Mouse (Mus musculus) frontal cortex, adult 2 months (tissue): ENCODE data around the gene Bpgm. TPM values are rescaled to one million over a fixed set of nuclear protein-coding genes. Genes with fewer than 3 reads are reported as not detected.
A peak's percentile ranks its signal among the peaks of the same experiment; 100 is the strongest.

Experiments
- DNase-seq, 2 experiments: peaks; one replicate each; pipeline ENCODE4 v3.0.0; 2022; ENCODE audit warnings: low spot score in 1 of 2; ENCODE audit errors: extremely low spot score in 1 of 2
- polyA plus RNA-seq: library from polyadenylated mRNA; depleted of rRNA; stranded (reverse); fragments of >200 nt; gene quantifications from 2 replicates; pipeline ENCODE4 v1.2.3, GENCODE M21; 2012

Gene Bpgm
- polyA plus RNA-seq, 1 experiment, result 82.1 TPM

DNA sequence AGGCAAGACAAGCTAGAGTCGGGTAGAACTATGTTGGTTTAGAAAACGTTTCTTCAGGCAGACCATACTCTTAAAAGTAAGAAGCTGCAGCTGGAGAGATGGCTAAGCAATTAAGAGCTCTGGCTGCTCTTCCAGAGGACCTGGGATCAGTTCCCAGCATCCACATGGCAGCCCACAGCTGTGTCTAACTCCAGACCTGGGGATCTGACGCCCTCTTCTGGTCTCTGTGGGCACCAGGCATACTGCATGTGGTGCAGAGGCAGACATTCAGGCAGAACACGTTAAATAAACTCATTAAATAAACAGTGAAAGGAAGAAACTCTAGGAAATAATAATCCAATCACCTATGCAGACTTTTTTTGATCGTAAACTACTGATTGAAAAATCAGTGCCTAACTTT is 7.4 kb downstream of the Bpgm start:
- DNase-seq, result no peak

DNA sequence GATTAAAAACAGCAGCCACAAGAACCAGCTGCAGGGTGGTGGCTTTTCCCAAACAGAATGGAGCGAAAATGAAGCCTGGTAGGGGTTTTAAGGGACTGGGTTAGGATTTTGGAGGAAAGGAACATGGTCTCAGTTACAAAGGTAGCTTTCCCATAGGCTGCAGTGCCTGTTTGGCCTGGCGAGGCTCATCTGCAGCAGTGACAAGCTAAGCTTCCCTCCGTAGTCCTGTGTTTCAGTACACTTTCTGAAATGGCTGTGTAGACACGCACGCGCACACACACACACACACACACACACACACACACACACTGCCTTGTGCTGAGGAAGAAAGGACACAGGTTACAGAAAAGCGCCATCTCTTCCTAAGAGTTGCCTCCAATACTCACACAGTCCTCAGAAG is 7.8 kb downstream of the Bpgm start:
- DNase-seq, result no peak

DNA sequence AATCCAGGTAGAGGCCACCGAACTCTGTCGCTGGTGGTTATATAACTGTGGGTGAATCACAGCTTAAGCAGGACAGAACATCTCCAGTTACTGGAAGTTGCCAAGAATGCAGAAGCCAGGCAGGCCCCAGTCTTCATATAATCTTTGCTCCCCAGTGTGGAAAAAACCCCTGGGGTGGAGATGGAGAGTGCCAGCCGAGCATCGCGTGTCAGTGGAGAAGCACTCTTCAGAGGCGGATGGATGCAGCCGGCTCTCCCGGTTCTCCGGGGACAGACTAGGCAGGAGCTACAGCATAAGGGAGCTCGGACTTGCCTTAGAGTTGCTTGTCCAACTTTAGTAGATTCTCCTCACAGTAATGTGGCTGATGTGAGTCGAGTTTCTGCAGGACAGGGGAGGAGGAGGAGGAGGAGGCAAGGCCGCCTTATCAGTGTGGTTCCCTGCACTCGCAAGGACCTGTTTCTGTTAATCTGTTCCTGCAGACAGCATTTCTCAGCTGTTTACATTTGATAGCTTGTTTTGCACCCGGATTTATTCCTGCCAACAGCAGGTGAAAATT is 10.1 kb downstream of the Bpgm start:
- DNase-seq, result no peak

DNA sequence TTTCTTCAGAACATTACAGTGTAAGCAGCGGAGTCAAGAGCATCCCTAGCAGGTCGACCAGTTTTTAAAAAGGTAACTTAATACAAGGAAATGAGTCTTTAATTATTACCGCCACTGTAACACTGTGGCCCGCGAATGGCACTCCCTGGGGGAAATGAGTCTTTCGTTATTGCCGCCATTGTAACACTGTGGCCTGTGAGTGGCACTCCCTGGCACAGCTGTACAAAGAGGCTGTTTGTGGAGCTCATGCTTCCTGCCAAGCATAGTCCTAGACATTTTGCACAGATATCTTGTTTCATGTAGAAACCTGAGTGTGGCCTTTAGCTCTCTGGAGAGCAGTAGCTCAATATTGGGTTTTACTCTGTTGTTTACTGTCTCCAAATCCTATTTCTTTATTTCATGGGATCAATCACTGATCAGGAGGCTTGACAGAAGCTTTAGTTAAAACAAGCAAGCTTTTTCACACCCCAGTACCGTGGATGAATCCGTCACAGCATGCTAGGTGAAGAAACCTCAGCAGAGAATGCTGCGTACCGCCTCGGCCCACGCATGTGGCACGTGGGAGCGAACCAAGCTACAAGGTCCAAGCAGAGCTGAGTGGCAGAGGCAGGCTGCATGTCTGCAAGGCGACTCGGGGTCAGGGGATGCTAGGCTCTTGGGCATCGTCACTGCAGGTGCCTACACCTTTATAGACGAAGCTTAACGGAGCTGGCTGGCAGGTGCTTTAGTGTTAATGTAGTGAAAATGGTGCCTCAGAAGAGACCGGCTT is 17.5 kb downstream of the Bpgm start:
- no peak for DNase-seq

DNA sequence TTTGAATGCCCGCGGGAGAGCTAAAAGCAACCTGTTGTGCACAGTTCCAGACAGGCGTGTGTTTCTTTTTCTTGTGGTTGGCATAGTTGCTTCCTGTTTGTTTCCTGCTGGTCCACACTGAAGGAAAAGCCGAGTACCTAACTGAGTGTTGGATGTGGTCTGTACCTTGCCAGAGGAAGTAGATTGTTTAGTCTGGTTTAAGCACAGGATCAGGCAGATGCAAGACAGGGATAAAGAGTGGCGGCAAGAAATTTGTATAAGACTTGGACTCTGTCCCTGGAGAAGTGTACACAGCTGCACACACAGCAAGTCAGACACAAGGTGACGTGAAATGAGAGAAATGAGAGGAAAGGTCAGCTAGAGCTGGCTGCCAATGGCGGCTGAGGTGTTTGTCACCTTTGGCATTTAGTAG is 19.1 kb downstream of the Bpgm start:
- DNase-seq, result no peak

DNA sequence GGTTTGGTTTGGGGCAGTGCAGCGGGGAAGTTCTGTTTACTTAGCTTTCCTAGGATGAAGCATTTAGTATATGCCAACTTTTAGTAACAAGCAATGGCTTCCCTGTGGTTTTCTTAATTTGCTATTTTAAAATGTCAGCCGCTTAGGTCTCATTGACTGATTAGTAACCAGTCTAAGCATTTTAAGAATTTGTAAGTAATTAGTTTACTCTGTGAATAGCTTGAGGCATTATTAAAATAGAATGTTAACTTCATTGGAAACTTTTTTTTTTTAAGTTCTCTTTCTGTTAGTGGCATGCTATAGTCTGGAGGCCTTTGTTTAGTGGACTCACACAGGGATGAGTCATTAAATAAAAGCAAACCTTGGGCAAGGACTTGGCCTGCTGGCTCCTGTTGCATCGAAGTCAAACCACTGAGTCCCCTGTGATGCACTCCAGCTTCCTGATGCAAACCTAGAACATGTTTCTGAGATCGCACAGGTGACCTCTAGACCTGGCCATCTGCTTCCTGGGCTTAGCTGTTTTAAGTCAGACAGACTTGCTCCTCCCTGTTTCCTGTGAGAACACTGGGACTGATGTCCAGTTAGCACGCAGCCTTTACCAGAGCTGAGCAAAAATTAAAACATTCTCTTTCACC is 22.1 kb downstream of the Bpgm start:
- DNase-seq, result no peak

GRCm38 (mm10) chr6:34502291-34502690 is 26.3 kb downstream of the Bpgm start:
- no peak for DNase-seq

- peak in 1 of 2 experiments; percentile 36 for DNase-seq
Measured at GRCm38 (mm10) chr6:34505957-34506356, 29.9 kb downstream of the Bpgm start.

- DNase-seq, result no peak
Measured at GRCm38 (mm10) chr6:34507581-34507980, 31.6 kb downstream of the Bpgm start.

- DNase-seq, result no peak
Measured at GRCm38 (mm10) chr6:34508016-34508415, 32.0 kb downstream of the Bpgm start.

DNA sequence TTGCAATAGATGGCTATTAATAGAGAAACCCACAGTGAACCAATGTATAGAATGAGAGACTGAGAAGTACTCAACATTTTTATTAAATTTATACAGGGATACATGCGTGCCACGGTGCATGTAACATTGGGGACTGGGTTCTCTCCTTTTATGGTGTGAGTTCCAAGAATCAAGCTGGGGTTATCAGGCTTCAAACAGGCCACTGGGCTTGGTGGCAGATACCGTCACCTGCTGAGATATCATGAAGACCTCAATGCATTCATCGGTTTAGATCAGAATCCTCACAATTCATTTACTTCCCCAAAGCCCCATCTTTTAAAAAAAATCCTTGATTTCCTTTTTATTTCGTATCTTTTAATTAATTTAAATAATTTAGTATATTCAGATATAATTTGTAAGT is 34.3 kb downstream of the Bpgm start:
- no peak for DNase-seq

DNA sequence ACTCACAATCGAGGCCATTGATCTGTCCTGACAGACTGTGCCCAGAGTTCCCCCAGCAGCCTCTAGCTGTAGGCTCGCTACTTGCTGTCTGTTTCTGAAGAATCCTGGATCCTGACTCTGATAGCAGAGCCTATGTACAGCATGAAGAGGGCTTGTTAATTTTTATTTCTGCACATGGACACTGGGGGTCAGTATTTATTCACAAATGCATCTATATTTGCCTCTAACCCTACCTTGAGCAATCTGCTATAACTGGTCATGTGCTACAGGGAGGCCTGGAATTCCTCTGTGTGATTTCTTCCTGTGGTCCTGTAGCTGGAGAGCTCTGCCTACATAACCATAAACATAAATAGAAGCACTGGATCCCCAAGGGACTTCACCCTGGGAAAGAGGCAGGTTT is 35.4 kb downstream of the Bpgm start:
- peak in 1 of 2 experiments; percentile 55 for DNase-seq

DNA sequence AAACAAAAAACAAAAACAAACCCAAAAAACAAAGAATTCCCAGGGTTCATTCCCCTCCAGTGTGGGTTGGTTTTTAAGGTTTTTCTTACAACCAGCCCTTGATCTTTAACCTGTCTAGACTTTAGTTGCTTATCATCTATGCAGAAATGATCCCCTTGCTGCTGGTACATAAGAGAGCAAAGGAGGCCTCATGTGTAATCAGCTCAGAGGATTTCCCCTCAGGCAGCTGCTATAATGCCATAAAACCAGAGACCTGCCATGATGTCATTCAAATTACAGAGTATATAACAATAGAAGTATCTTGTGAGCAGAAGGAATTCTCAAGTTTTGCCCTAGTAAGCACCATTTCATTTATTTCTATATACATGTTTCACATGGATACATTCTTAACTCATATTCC is 36.7 kb downstream of the Bpgm start:
- no peak for DNase-seq

GRCm38 (mm10) chr6:34514655-34515054 is 38.6 kb downstream of the Bpgm start:
- DNase-seq, result peak in 1 of 2 experiments; percentile 63

DNA sequence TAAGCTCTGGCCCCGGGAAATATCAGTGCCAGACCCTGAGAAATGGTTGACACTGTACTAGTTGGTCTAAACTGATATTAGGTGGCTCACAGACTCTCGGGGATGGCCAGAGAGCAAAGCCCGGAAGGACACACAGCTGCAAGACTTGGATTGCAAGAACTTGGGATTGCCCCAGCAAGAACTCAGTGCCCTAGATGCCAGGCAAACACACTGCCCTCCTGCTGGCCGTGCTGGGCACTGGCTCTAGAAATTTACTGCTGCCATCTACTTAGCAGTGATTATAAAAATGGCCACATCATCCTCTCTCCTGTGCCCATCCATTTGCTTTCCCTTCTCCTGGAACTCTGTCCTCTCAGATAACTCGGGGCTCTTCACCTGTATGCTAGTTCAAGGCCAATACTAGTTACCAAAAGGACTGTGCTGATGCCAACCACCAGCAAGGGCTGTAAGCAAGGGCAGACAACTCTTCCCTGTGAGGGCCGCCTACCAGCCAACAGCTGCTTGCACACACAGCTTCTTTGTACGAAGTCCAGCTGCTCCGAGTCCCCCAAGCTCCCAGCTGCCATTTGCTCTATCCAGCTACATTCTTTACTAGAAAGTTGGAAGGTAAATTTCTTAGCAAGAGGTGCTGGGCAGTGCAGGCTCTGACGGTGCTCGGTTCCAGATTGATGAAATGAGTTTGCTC is 39.2 kb downstream of the Bpgm start:
- DNase-seq, result no peak

GRCm38 (mm10) chr6:34515783-34516099 is 39.7 kb downstream of the Bpgm start:
- no peak for DNase-seq

GRCm38 (mm10) chr6:34517750-34518149 is 41.7 kb downstream of the Bpgm start:
- no peak for DNase-seq

GRCm38 (mm10) chr6:34519087-34519486 is 43.1 kb downstream of the Bpgm start:
- no peak for DNase-seq

- no peak for DNase-seq
Measured at GRCm38 (mm10) chr6:34520491-34520890, 44.5 kb downstream of the Bpgm start.

- no peak for DNase-seq
Measured at GRCm38 (mm10) chr6:34520912-34521311, 44.9 kb downstream of the Bpgm start.

GRCm38 (mm10) chr6:34523476-34523875 is 47.5 kb downstream of the Bpgm start:
- no peak for DNase-seq

- no peak for DNase-seq
Measured at GRCm38 (mm10) chr6:34525499-34525924, 49.5 kb downstream of the Bpgm start.
